ENCODE assay signal across 9 mouse cellular contexts in the genomic region with DNA sequence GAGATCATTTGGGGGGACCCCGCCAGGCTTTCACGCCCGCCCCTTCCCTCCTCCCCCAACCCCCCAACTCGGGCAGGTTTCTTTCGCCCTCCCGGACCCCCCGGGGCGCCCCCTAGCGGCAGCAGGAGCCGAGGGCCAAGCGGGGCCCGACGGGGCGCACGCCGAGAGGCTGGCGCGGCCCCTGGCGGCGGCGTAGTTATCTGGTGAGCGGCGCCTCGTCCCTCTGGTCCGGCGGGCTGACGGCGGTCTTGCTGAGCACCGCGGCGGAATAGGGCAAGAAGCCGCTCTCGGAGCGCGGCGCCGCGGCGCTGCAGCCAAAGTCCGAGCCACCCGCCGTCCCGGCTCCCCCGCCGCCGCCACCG. TPM values are rescaled to one million over a fixed set of nuclear protein-coding genes. Genes with fewer than 3 reads are reported as not detected.
DNase-seq lines count a peak whose midpoint lies in the region; ATAC-seq and TF ChIP-seq lines count a peak whose summit lies in the region.
"Had no signal": no experiment of that assay in that cellular context is flagged by ENCODE, and none has a peak within 500 bp of the region (broad histone marks: within the 10 kb centered on the region; RNA-seq: fewer than 3 reads in every experiment).

No protein-coding gene starts in this region.

- no peak overlapping the region for H3K4me3 ChIP-seq in layer of hippocampus, adult 2 months
- peak overlapping the region; percentile 48 for H3K4me3 ChIP-seq in embryonic facial prominence, embryonic 10.5 days
- H3K4me3 ChIP-seq in liver, embryonic 11.5 days (ENCODE audit: low read depth, low read length), result peak overlapping the region; percentile 46
- H3K4me3 ChIP-seq in neural tube, embryonic 15.5 days (replicated peaks), result peak overlapping the region; percentile 38

- no peaks in the 10 kb centered on the region for H3K36me3 ChIP-seq in embryonic facial prominence, embryonic 10.5 days (replicated peaks)
- no peaks in the 10 kb centered on the region for H3K36me3 ChIP-seq in liver, embryonic 11.5 days (ENCODE audit: control insufficient read depth, insufficient read depth, low read length)
- no peaks in the 10 kb centered on the region for H3K36me3 ChIP-seq in neural tube, embryonic 15.5 days

- H3K4me2 ChIP-seq in liver, embryonic 11.5 days, result peak overlapping the region; percentile 63
- H3K4me2 ChIP-seq in neural tube, embryonic 15.5 days, result peak overlapping the region; percentile 59

- H3K9ac ChIP-seq in liver, embryonic 11.5 days (ENCODE audit: low read depth, low read length), result no peak overlapping the region
- no peak overlapping the region for H3K9ac ChIP-seq in neural tube, embryonic 15.5 days (replicated peaks)

- peaks cover 98% of the 10 kb centered on the region for H3K27me3 ChIP-seq in embryonic facial prominence, embryonic 10.5 days (replicated peaks; ENCODE audit: low read depth, poor library complexity, severe bottlenecking)
- H3K27me3 ChIP-seq in liver, embryonic 11.5 days (replicated peaks; ENCODE audit: control insufficient read depth, insufficient read depth, low read length), result peaks cover 91% of the 10 kb centered on the region
- H3K27me3 ChIP-seq in neural tube, embryonic 15.5 days (replicated peaks), result peaks cover 63% of the 10 kb centered on the region

- WGBS in embryonic facial prominence, embryonic 10.5 days, result under 1% methylated on average over 46 of the region's 47 CpGs
- 3% methylated on average over 40 of the region's 47 CpGs for WGBS in liver, embryonic 11.5 days
- 0% methylated on average over 7 of the region's 47 CpGs for whole genome bisulfite sequencing in neural tube, embryonic 15.5 days

- H3K9me3 ChIP-seq in embryonic facial prominence, embryonic 10.5 days, result no peaks in the 10 kb centered on the region
- H3K9me3 ChIP-seq in liver, embryonic 11.5 days (ENCODE audit: control insufficient read depth, low read length), result no peaks in the 10 kb centered on the region
- H3K9me3 ChIP-seq in neural tube, embryonic 15.5 days (replicated peaks), result no peaks in the 10 kb centered on the region

- peaks cover 19% of the 10 kb centered on the region for H3K4me1 ChIP-seq in embryonic facial prominence, embryonic 10.5 days
- peaks cover 6% of the 10 kb centered on the region; the same call in 1 of the 2 replicates for H3K4me1 ChIP-seq in liver, embryonic 11.5 days (replicated peaks; ENCODE audit: control insufficient read depth, insufficient read depth, low read length)
- peaks cover 12% of the 10 kb centered on the region for H3K4me1 ChIP-seq in neural tube, embryonic 15.5 days

- no peak overlapping the region for H3K27ac ChIP-seq in layer of hippocampus, adult 2 months
- no peak overlapping the region for H3K27ac ChIP-seq in embryonic facial prominence, embryonic 10.5 days (replicated peaks)
- no peak overlapping the region for H3K27ac ChIP-seq in liver, embryonic 11.5 days (ENCODE audit: low read depth, low read length)
- H3K27ac ChIP-seq in neural tube, embryonic 15.5 days (replicated peaks), result no peak overlapping the region

- no peak for ATAC-seq in liver, embryonic 11.5 days (replicated peaks; ENCODE audit: low FRiP score)
- no peak for ATAC-seq in neural tube, embryonic 15.5 days (ENCODE audit: low FRiP score)

- DNase-seq in layer of hippocampus, adult 2 months (ENCODE audit: low spot score in 2 of 2), result no peak
- DNase-seq in layer of hippocampus, adult 9-11 months, result no peak
- DNase-seq in embryonic facial prominence, embryonic 10.5 days (ENCODE audit: low spot score), result peak; percentile 60
- DNase-seq in heart, postnatal 4 days, result peak; percentile 66
- DNase-seq in liver, embryonic 11.5 days (ENCODE audit: low spot score), result no peak
- DNase-seq in ovary, adult 18-20 months (ENCODE audit: low spot score), result no peak
- no peak for DNase-seq in right cerebral cortex, postnatal 25 days

- peak; percentile 65 for TF ChIP-seq CTCF in layer of hippocampus, adult 2 months (conservative IDR thresholded peaks at IDR 0.05)

RNA-seq across cellular contexts. Expression of a gene that starts 4.0 kb away (rescaled TPM):
- not detected for total RNA-seq in layer of hippocampus, adult 2 months (2021)
- polyA plus RNA-seq in embryonic facial prominence, embryonic 10.5 days (2016; fragmentation: Nextera tagmentation; extraction: Ambion mirVana), result 0.05 and 0.08 TPM in 2 replicates
- total RNA-seq in heart, postnatal 4 days (2021), result not detected
- 0.12 TPM in 1 of 2 replicates, not detected in the other for polyA plus RNA-seq in liver, embryonic 11.5 days (2014; fragmentation: Nextera tagmentation; extraction: Ambion mirVana)
- polyA plus RNA-seq in neural tube, embryonic 15.5 days (2015; fragmentation: Nextera tagmentation; extraction: Ambion mirVana), result 0.23 and 0.42 TPM in 2 replicates
- total RNA-seq: layer of hippocampus, postnatal 10 days had no signal

RNA-seq across cellular contexts. Expression of a gene that starts 12.7 kb away (rescaled TPM):
- total RNA-seq in layer of hippocampus, adult 2 months (2021), result not detected
- polyA plus RNA-seq in embryonic facial prominence, embryonic 10.5 days (2016; fragmentation: Nextera tagmentation; extraction: Ambion mirVana), result not detected in 2 replicates
- total RNA-seq in heart, postnatal 4 days (2021), result not detected
- polyA plus RNA-seq in liver, embryonic 11.5 days (2014; fragmentation: Nextera tagmentation; extraction: Ambion mirVana), result 0.06 and 0.45 TPM in 2 replicates
- polyA plus RNA-seq in neural tube, embryonic 15.5 days (2015; fragmentation: Nextera tagmentation; extraction: Ambion mirVana), result 0.14 and 0.20 TPM in 2 replicates
- total RNA-seq: layer of hippocampus, postnatal 10 days had no signal

RNA-seq across cellular contexts. Expression of a gene that starts 19.4 kb away (rescaled TPM):
- total RNA-seq in layer of hippocampus, adult 2 months (2021), result not detected
- polyA plus RNA-seq in embryonic facial prominence, embryonic 10.5 days (2016; fragmentation: Nextera tagmentation; extraction: Ambion mirVana), result not detected in 2 replicates
- not detected for total RNA-seq in heart, postnatal 4 days (2021)
- 0.12 and 0.49 TPM in 2 replicates for polyA plus RNA-seq in liver, embryonic 11.5 days (2014; fragmentation: Nextera tagmentation; extraction: Ambion mirVana)
- polyA plus RNA-seq in neural tube, embryonic 15.5 days (2015; fragmentation: Nextera tagmentation; extraction: Ambion mirVana), result 0.38 and 0.43 TPM in 2 replicates
- total RNA-seq: layer of hippocampus, postnatal 10 days had no signal

RNA-seq across cellular contexts. Expression of a gene that starts 24.0 kb away (rescaled TPM):
- not detected for total RNA-seq in layer of hippocampus, adult 2 months (2021)
- polyA plus RNA-seq in embryonic facial prominence, embryonic 10.5 days (2016; fragmentation: Nextera tagmentation; extraction: Ambion mirVana), result not detected in 2 replicates
- not detected for total RNA-seq in heart, postnatal 4 days (2021)
- 0.14 and 0.44 TPM in 2 replicates for polyA plus RNA-seq in liver, embryonic 11.5 days (2014; fragmentation: Nextera tagmentation; extraction: Ambion mirVana)
- polyA plus RNA-seq in neural tube, embryonic 15.5 days (2015; fragmentation: Nextera tagmentation; extraction: Ambion mirVana), result 4.1 and 9.2 TPM in 2 replicates
- total RNA-seq: layer of hippocampus, postnatal 10 days had no signal

RNA-seq across cellular contexts. Expression of a gene that starts 36.3 kb away (rescaled TPM):
- total RNA-seq in layer of hippocampus, adult 2 months (2021), result not detected
- polyA plus RNA-seq in embryonic facial prominence, embryonic 10.5 days (2016; fragmentation: Nextera tagmentation; extraction: Ambion mirVana), result not detected in 2 replicates
- not detected for total RNA-seq in heart, postnatal 4 days (2021)
- 0.09 and 0.30 TPM in 2 replicates for polyA plus RNA-seq in liver, embryonic 11.5 days (2014; fragmentation: Nextera tagmentation; extraction: Ambion mirVana)
- polyA plus RNA-seq in neural tube, embryonic 15.5 days (2015; fragmentation: Nextera tagmentation; extraction: Ambion mirVana), result 61.8 and 83.6 TPM in 2 replicates
- total RNA-seq: layer of hippocampus, postnatal 10 days had no signal

Comparison
In these comparisons a context has a peak if more than half of its experiments do, and no peak if none do; other contexts are left out.
1. DNase-seq: peak in embryonic facial prominence, embryonic 10.5 days (single experiment) and heart, postnatal 4 days (single experiment); none in layer of hippocampus, adult 2 months (0 of 2), layer of hippocampus, adult 9-11 months (single experiment), liver, embryonic 11.5 days (single experiment), ovary, adult 18-20 months (single experiment) and right cerebral cortex, postnatal 25 days (single experiment).